Mouse (Mus musculus): ENCODE data around the gene Csf3.
A peak's percentile ranks its signal among the peaks of the same experiment; 100 is the strongest.

Gene Csf3

GRCm38 (mm10) chr11:98747804-98748505 lies 46.9 kb downstream of the Csf3 start:
- no peak for DNase-seq (ENCODE audit: low spot score)

GRCm38 (mm10) chr11:98748506-98749416 lies 47.7 kb downstream of the Csf3 start:
- DNase-seq (ENCODE audit: low spot score) = no peak

- DNase-seq (ENCODE audit: low spot score) = no peak
Observed at GRCm38 (mm10) chr11:98749716-98750115, 48.7 kb downstream of the Csf3 start.

- peak; percentile 86 for DNase-seq (ENCODE audit: low spot score)
Observed at GRCm38 (mm10) chr11:98750351-98751201, 49.5 kb downstream of the Csf3 start.

GRCm38 (mm10) chr11:98751221-98751782 lies 50.2 kb downstream of the Csf3 start:
- DNase-seq (ENCODE audit: low spot score) = peak; percentile 67

- DNase-seq (ENCODE audit: low spot score) = no peak
Observed at GRCm38 (mm10) chr11:98752562-98753140, 51.6 kb downstream of the Csf3 start.

Measured in ovary, postnatal 36 days (tissue).